Mouse (Mus musculus) embryonic fibroblast, embryonic 13.5 days (primary cell): ENCODE data around the gene Maml3.

ENCODE experiments used
- CTCF ChIP-seq: IDR thresholded peaks from 2 replicates; pipeline ENCODE4 v1.5.1; 2011; ENCODE audit warnings: mild to moderate bottlenecking, control low read depth, low read length, moderate library complexity, borderline replicate concordance; ENCODE audit not compliant: insufficient read depth
- POLR2A ChIP-seq: IDR thresholded peaks from 2 replicates; pipeline ENCODE4 v1.6.1; 2011; ENCODE audit warnings: low read depth, mild to moderate bottlenecking, control low read depth, low read length, moderate library complexity

GRCm38 (mm10) chr3:51954441-51954840, 150.4 kb downstream of the Maml3 start:
- TF ChIP-seq CTCF (no peak), POLR2A (no peak)
